Mouse (Mus musculus) cerebellum, adult 8-10 months (tissue): ENCODE measurements around the gene Nubp1.

Experiments used
- DNase-seq: peaks from one replicate; pipeline ENCODE4 v3.0.0; 2022

Gene Nubp1

GRCm38 (mm10) chr16:10420447-10421054 lies 8.8 kb downstream of the Nubp1 start:
- no peak for DNase-seq

- no peak for DNase-seq
These were observed 20.2 kb downstream of the Nubp1 start for GRCm38 (mm10) chr16:10431911-10432310.

GRCm38 (mm10) chr16:10432387-10432786 lies 20.6 kb downstream of the Nubp1 start:
- DNase-seq, result no peak

GRCm38 (mm10) chr16:10433344-10433743 lies 21.6 kb downstream of the Nubp1 start:
- no peak for DNase-seq

- no peak for DNase-seq
These were observed 24.4 kb downstream of the Nubp1 start for GRCm38 (mm10) chr16:10436166-10436565.

- DNase-seq, result no peak
These were observed 26.3 kb downstream of the Nubp1 start for GRCm38 (mm10) chr16:10438055-10438454.

- no peak for DNase-seq
These were observed 29.6 kb downstream of the Nubp1 start for GRCm38 (mm10) chr16:10441328-10441727.

- DNase-seq, result no peak
These were observed 30.0 kb downstream of the Nubp1 start for GRCm38 (mm10) chr16:10441761-10442160.

- no peak for DNase-seq
These were observed 32.0 kb downstream of the Nubp1 start for GRCm38 (mm10) chr16:10443723-10444122.

- no peak for DNase-seq
These were observed 35.0 kb downstream of the Nubp1 start for GRCm38 (mm10) chr16:10446573-10447263.

- DNase-seq, result peak; percentile 84
These were observed 35.5 kb downstream of the Nubp1 start, which contains the start of gene Tvp23a for GRCm38 (mm10) chr16:10447264-10447594. Tvp23a (minus strand) TSS chr16:10447362.

GRCm38 (mm10) chr16:10447781-10448180 lies 36.0 kb downstream of the Nubp1 start:
- peak; percentile 8 for DNase-seq

GRCm38 (mm10) chr16:10448931-10449330 lies 37.2 kb downstream of the Nubp1 start:
- no peak for DNase-seq

- no peak for DNase-seq
These were observed 40.2 kb downstream of the Nubp1 start for GRCm38 (mm10) chr16:10451906-10452305.

- peak; percentile 20 for DNase-seq
These were observed 40.7 kb downstream of the Nubp1 start for GRCm38 (mm10) chr16:10452445-10452896.

- no peak for DNase-seq
These were observed 42.3 kb downstream of the Nubp1 start for GRCm38 (mm10) chr16:10453872-10454582.

- no peak for DNase-seq
These were observed 42.8 kb downstream of the Nubp1 start for GRCm38 (mm10) chr16:10454583-10454974.

- DNase-seq, result no peak
These were observed 48.4 kb downstream of the Nubp1 start for GRCm38 (mm10) chr16:10460188-10460587.

GRCm38 (mm10) chr16:10461178-10461577 lies 49.4 kb downstream of the Nubp1 start:
- no peak for DNase-seq

GRCm38 (mm10) chr16:10465011-10465681 lies 53.4 kb downstream of the Nubp1 start:
- no peak for DNase-seq

- no peak for DNase-seq
These were observed 55.8 kb downstream of the Nubp1 start for GRCm38 (mm10) chr16:10467391-10468107.

- DNase-seq, result no peak
These were observed 56.5 kb downstream of the Nubp1 start for GRCm38 (mm10) chr16:10468201-10468600.

- no peak for DNase-seq
These were observed 60.2 kb downstream of the Nubp1 start for GRCm38 (mm10) chr16:10471950-10472349.
